Mouse (Mus musculus): ENCODE measurements at regions not wholly inside any gene's neighbourhood (a gene's known extent, or its start where the extent isn't known, plus 50 kb on each side); places are given as distances from the start of the nearest gene placed in this dataset.

GRCm38 (mm10) chr15:36930433-36930832 lies 77.1 kb downstream of the Zfp706 start:
- no peak for TF ChIP-seq CTCF (IDR thresholded peaks at IDR 0.05; ENCODE audit: low read depth)
- no peak for TF ChIP-seq EP300 (IDR thresholded peaks at IDR 0.05; ENCODE audit: low read depth)
